8 mouse cellular contexts compared by ENCODE assay signal in the genomic region with DNA sequence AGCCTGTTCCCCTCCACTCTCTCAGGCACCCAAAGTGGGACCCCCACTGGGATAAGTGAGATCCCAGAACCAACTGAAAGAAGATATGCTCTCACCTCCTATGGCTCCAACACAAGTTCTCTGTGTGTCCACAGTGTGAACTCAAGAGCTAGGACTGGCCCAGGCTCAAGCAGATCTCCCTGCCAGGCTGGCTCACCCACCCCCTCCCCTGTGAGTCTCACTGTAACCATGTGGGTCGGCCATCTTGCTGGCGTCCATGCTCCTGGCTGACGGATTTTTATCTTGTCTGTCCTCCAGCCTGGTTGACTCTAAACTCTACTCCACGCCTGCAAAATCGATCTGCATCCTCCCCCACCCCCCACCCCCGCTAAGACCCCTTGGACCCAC. TPM values are rescaled to one million over a fixed set of nuclear protein-coding genes. Genes with fewer than 3 reads are reported as not detected.
DNase-seq lines count a peak whose midpoint lies in the region; ATAC-seq and TF ChIP-seq lines count a peak whose summit lies in the region.
"Had no signal": no experiment of that assay in that cellular context is flagged by ENCODE, and none has a peak within 500 bp of the region (broad histone marks: within the 10 kb centered on the region; RNA-seq: fewer than 3 reads in every experiment).

No protein-coding gene starts in this region.

- intact Hi-C loops in heart, postnatal 25 days (cut with DNase I), result no loop called here

- no peak for DNase-seq in heart, postnatal 25 days (ENCODE audit: low spot score)
- peak; percentile 43 for DNase-seq in ZHBTc4 (ENCODE audit: low read depth, low spot score)
- DNase-seq in hindbrain, postnatal 0 days (ENCODE audit: low spot score), result no peak
- DNase-seq in thymus, postnatal 14 days, result no peak

- H3K9ac ChIP-seq in heart, embryonic 15.5 days, result no peak overlapping the region
- H3K9ac ChIP-seq in hindbrain, postnatal 0 days (replicated peaks; ENCODE audit: low read length), result no peak overlapping the region

- H3K36me3 ChIP-seq in heart, embryonic 15.5 days, result no peaks in the 10 kb centered on the region
- no peaks in the 10 kb centered on the region for H3K36me3 ChIP-seq in E14TG2a.4 (ENCODE audit: insufficient read depth, low read length)
- no peaks in the 10 kb centered on the region for H3K36me3 ChIP-seq in hindbrain, postnatal 0 days (ENCODE audit: insufficient read depth, low read length)

- 53% methylated on average over 6 of the region's 6 CpGs for WGBS in heart, embryonic 15.5 days
- 62% methylated on average over 6 of the region's 6 CpGs for WGBS in hindbrain, postnatal 0 days

- H3K9me3 ChIP-seq in heart, embryonic 15.5 days (replicated peaks), result no peaks in the 10 kb centered on the region
- H3K9me3 ChIP-seq in E14TG2a.4 (ENCODE audit: low read length), result no peaks in the 10 kb centered on the region
- H3K9me3 ChIP-seq in hindbrain, postnatal 0 days (ENCODE audit: low read length), result no peaks in the 10 kb centered on the region

- H3K4me2 ChIP-seq in heart, embryonic 15.5 days, result peak overlapping the region; percentile 44; the same call in 1 of the 2 replicates
- 0 out of 2 replicates have a peak overlapping the region, but pooled peaks have one; percentile 5 for H3K4me2 ChIP-seq in hindbrain, postnatal 0 days (ENCODE audit: low read depth, low read length)

- peaks cover 23% of the 10 kb centered on the region for H3K4me1 ChIP-seq in heart, embryonic 15.5 days (replicated peaks)
- peaks cover 59% of the 10 kb centered on the region for H3K4me1 ChIP-seq in E14TG2a.4 (replicated peaks; ENCODE audit: low read depth, low read length)
- no peaks in the 10 kb centered on the region for H3K4me1 ChIP-seq in hindbrain, postnatal 0 days (ENCODE audit: insufficient read depth, low read length)

- no peaks in the 10 kb centered on the region for H3K27me3 ChIP-seq in heart, embryonic 15.5 days
- H3K27me3 ChIP-seq in E14TG2a.4 (ENCODE audit: insufficient read depth, low read length), result no peaks in the 10 kb centered on the region
- H3K27me3 ChIP-seq in hindbrain, postnatal 0 days (ENCODE audit: insufficient read depth, low read length), result no peaks in the 10 kb centered on the region

- no peak for TF ChIP-seq CTCF in E14TG2a.4 (conservative IDR thresholded peaks at IDR 0.05; ENCODE audit: low read length)
- no peak for TF ChIP-seq CTCF in hindbrain, postnatal 0 days (IDR thresholded peaks at IDR 0.05; ENCODE audit: low read depth)

- H3K27ac ChIP-seq in heart, embryonic 15.5 days, result peak overlapping the region; percentile 48
- peak overlapping the region; percentile 26; the same call in 1 of the 2 replicates for H3K27ac ChIP-seq in hindbrain, postnatal 0 days

- ATAC-seq in heart, embryonic 15.5 days (replicated peaks; ENCODE audit: insufficient number of reproducible peaks, insufficient read depth, low FRiP score, low read depth), result 0 out of 2 replicates have a peak, but pooled peaks have one; percentile 10
- ATAC-seq in hindbrain, postnatal 0 days, result peak; percentile 55
- ATAC-seq in inflammation-experienced regulatory T-cells, adult 6 months, result no peak
- ATAC-seq: intestine, postnatal 0 days had no signal

- H3K4me3 ChIP-seq in heart, embryonic 15.5 days, result peak overlapping the region; percentile 19; the same call in 1 of the 2 replicates
- H3K4me3 ChIP-seq in E14TG2a.4 (replicated peaks; ENCODE audit: low read length), result peak overlapping the region; percentile 61
- no peak overlapping the region for H3K4me3 ChIP-seq in hindbrain, postnatal 0 days (ENCODE audit: low read length)

RNA-seq across cellular contexts. Expression of a gene that starts 36.1 kb away (rescaled TPM):
- polyA plus RNA-seq in heart, embryonic 15.5 days (2015; fragmentation: Nextera tagmentation; extraction: Ambion mirVana), result 1.7 and 2.2 TPM in 2 replicates
- total RNA-seq in heart, postnatal 25 days (2021), result not detected
- total RNA-seq in hindbrain, postnatal 0 days (2014; rRNA removed), result 0.68 and 0.73 TPM in 2 replicates
- polyA plus RNA-seq in hindbrain, postnatal 0 days (2015; fragmentation: Nextera tagmentation; extraction: Ambion mirVana), result 3.4 and 3.7 TPM in 2 replicates
- 1 to 10 TPM in 1 of 3 experiments, not detected in 2; 1.0 TPM for polyA plus RNA-seq in inflammation-experienced regulatory T-cells, adult 6 months (2017; shearing (Covaris generic))

RNA-seq across cellular contexts. Expression of a gene that starts 49.9 kb away (rescaled TPM):
- 3.5 and 4.3 TPM in 2 replicates for polyA plus RNA-seq in heart, embryonic 15.5 days (2015; fragmentation: Nextera tagmentation; extraction: Ambion mirVana)
- total RNA-seq in heart, postnatal 25 days (2021), result 10 to 100 TPM; 22.6 to 23.2 TPM
- total RNA-seq in hindbrain, postnatal 0 days (2014; rRNA removed), result 1.6 and 3.3 TPM in 2 replicates
- polyA plus RNA-seq in hindbrain, postnatal 0 days (2015; fragmentation: Nextera tagmentation; extraction: Ambion mirVana), result 1.2 and 1.6 TPM in 2 replicates
- not detected for polyA plus RNA-seq in inflammation-experienced regulatory T-cells, adult 6 months (2017; shearing (Covaris generic))
